Mouse (Mus musculus): ENCODE measurements around the gene Ppp1r15a.
"Not testable (repeated sequence)": the region's sequence is repeated elsewhere in the genome, so short reads cannot be mapped to it uniquely, and the experiment has no call there.

Ppp1r15a gene

DNA sequence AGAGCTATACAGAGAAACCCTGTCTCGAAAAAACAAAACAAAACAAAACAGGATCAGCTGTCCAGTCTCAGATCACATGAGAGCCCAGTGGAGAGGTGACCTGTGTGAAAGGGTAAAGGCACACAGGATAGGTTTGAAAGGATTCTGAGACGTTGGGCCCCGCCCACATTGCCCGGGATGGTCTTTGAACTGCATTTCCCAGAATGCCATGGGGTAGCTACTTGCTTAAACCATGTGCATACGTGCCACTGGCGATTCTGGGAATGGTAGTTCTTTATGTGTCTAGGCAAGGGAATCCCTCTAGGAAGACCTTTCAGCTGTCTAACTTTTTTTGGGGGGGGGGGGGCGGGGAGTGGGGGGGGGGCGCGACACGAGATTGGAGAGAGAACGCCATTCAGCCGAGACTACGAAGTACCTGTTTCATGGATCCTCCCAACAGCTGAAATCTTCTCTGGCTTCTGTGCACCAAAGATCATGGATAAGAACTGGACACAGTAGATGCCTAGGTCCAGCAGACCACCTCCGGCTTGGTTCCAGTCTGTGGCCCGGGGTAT is 44.6 kb downstream of the Ppp1r15a start, which contains the start of gene Tulp2:
Gene Tulp2, plus strand, starts transcription at position 504 of the 554 bp plus-strand sequence.
- DNase-seq (ENCODE audit: low spot score): peak; percentile 80

DNA sequence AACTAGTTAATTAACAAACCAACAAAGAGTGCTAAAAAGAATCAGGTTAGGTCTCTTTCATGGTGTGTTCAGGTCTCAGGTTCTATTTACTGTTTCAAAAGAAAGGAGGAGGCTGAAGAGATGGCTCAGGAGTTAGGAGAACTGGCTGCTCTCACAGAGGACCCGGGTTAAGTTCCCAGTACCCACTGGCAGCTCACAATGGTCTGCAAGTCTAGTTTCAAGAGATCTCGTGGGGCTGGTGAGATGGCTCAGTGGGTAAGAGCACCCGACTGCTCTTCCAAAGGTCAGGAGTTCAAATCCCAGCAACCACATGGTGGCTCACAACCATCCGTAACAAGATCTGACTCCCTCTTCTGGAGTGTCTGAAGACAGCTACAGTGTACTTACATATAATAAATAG is 45.8 kb downstream of the Ppp1r15a start:
- DNase-seq (ENCODE audit: low spot score): not testable (repeated sequence)

DNA sequence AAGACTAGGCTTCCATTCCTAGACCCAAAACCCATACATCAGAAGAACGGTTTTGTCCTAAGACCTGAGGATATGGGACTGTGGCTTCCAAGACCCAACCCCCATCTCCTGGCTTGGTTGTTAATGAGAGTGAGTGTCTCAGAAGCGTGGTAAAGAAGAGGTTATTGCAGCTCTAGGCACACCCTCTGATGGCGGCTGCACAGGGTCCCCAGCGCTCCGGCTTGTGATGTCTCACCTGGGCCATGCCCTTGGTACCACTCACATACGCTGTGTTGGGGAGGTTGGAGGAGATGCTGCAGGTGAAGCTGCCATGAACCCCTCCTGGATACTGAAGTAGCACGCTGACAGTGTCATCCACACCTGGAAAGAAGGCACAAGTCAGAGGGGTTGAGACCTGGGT is 47.3 kb downstream of the Ppp1r15a start:
- no peak for DNase-seq (ENCODE audit: low spot score)

DNA sequence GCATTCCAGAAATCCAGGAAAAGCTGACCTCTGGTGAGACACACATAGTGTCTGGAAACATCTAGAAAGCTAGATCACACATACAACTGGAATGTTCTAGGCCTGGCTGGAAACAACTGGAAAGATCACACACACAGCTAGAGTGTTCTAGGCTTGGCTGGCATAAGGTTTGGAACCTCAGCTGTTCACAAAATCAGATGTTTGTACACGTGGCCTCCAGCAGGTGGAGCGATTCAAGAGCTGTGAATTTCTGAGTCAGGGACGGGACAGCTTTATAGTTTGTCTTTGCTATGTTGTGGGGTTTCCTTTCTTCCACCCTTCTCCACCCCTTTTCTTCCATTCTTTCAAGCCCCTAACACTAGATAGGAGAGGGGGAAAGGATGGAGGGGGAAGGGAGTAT is 49.1 kb downstream of the Ppp1r15a start:
- peak; percentile 80 for DNase-seq (ENCODE audit: low spot score)

DNA sequence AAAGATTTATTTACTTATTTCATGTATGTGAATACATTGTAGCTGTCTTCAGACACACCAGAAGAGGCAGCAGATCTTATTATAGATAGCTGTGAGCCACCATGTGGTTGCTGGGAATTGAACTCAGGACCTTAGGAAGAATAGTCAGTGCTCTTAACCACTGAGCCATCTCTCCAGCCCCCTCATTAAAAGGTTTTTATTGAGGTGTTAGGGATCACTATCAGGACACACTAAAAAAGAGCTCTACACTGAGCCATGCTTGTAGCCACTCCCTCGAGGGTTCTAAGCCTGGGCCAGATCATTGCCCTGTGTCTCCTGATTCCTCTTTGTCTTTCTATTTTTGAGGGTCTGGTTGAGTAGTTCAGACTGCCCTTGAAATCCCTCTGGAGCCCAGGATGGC is 49.6 kb downstream of the Ppp1r15a start:
- no peak for DNase-seq (ENCODE audit: low spot score)

DNA sequence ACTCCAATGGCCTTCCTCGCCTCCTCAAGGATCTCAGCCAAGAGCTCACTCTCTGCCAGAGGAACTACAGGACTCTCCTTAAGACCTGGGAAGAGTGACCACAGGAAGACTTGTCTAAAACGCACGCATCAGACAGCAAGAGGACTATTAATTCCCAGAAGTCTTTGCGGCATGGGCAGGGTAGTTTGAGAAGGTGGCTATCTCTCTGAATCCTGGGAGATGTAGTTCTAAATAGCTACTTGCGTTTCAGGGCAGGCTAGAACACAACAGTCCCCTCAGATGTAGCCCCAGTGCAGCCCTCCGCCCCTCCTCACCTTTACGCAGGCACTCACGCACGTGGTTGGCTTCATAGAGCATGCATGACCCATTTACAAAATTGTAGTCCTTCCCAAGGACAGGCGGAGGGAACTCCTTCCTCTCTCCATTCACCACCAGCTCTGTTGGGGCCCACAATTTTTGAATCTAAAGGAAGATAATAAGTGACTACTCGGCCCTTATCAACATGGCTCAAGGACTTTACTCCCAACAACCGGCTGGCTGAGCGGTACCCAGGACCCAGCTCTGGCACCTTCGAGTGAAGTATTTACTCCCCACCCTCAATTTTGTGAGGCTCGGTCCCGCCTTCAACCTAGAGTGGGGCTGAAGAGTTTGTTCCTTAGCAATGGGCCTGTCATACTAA is 50.6 kb downstream of the Ppp1r15a start:
- DNase-seq (ENCODE audit: low spot score): peak; percentile 27
